Mouse (Mus musculus): ENCODE measurements around the gene Clec4e. TPM values are rescaled to one million over a fixed set of nuclear protein-coding genes. Genes with fewer than 3 reads are reported as not detected.

Gene Clec4e
- polyA plus RNA-seq, 1 experiment from 2014 or later = 1.2 TPM

DNA sequence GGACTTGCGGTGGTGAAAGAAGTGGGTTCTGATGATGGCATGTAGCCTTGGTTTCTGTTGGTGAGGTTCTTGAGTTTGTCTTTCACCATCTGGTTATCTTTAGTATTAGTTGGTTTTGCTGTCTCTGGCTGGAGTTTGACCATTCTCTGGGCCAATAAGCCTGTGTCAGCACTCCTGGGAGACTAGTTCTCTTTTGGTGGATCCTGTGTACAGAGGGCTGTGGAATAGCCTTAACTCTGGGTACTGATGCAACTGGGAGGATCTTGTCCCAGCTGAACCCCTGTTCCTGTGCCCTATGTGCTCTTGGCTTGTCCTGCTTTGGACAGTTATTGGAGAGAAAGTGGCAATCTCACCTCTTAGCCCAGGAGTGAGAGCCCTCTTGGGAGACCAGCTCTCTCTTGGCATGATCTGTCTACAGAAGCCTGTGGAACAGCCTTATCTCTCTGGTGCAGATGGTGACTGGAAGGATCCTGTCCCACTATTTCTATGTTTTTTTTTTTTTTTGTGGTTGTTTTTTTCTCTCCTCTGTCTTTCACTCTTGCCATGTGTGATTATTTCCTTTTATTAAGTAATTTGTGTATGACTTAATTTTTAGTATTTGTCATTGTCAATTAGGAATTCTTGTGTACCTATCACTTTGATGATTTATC is 3.2 kb upstream of the Clec4e start:
- H3K27me3 ChIP-seq (ENCODE audit: insufficient read depth, low read length) = no peaks in the 10 kb centered on the region
- DNase-seq (peak; percentile 51), ATAC-seq (peak; percentile 99)
- H3K4me1 ChIP-seq (ENCODE audit: insufficient read depth) = peaks cover 10% of the 10 kb centered on the region
- WGBS (ENCODE audit: insufficient replicate concordance) = 70% methylated on average over 1 of the region's 1 CpGs
- no peak overlapping the region for H3K4me3 ChIP-seq (ENCODE audit: low read depth, low read length)
- no peak for TF ChIP-seq CTCF (IDR thresholded peaks at IDR 0.05; ENCODE audit: low read depth)
- peak; percentile 97 for TF ChIP-seq EP300 (IDR thresholded peaks at IDR 0.05; ENCODE audit: low read depth)
- peak overlapping the region; percentile 88 for H3K27ac ChIP-seq (ENCODE audit: low read depth)
- peak overlapping the region; percentile 7; the same call in 1 of the 2 replicates for H3K4me2 ChIP-seq (ENCODE audit: low read depth, low read length)
- no peaks in the 10 kb centered on the region for H3K36me3 ChIP-seq (replicated peaks; ENCODE audit: insufficient read depth, low read length)
- no peaks in the 10 kb centered on the region for H3K9me3 ChIP-seq (ENCODE audit: low read length)
- no peak overlapping the region; the same call in 1 of the 2 replicates for H3K9ac ChIP-seq (replicated peaks)

DNA sequence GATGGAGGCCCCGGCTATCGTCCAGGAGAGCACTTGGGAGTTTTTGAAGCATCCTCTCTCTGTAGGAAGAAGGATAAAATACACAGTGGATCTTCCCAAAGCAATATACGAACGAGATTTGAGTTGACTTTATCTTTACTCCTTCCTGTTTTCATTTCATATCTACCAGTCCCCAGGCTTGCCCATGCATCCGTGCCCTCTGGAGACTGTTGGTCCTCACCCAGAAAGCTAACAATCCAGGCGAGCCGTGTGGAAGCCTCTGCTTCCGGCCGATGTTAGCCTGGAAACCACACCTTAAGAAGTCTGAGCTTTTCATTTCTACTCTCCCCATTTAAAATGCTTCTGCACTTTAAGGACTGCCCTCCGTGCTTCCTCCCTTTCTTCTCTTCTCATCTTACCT is 739 bp downstream of the Clec4e start:
- H3K9ac ChIP-seq (replicated peaks) = no peak overlapping the region
- peak overlapping the region; percentile 52; the same call in 1 of the 2 replicates for H3K27ac ChIP-seq (ENCODE audit: low read depth)
- H3K27me3 ChIP-seq (ENCODE audit: insufficient read depth, low read length) = no peaks in the 10 kb centered on the region
- H3K4me1 ChIP-seq (ENCODE audit: insufficient read depth) = peaks cover 4% of the 10 kb centered on the region
- no peaks in the 10 kb centered on the region for H3K9me3 ChIP-seq (ENCODE audit: low read length)
- peak overlapping the region; percentile 33 for H3K4me2 ChIP-seq (ENCODE audit: low read depth, low read length)
- no peak overlapping the region for H3K4me3 ChIP-seq (ENCODE audit: low read depth, low read length)
- ATAC-seq (no peak), DNase-seq (no peak)
- TF ChIP-seq EP300 (IDR thresholded peaks at IDR 0.05; ENCODE audit: low read depth) (peak; percentile 50; the same call in 1 of the 2 replicates), CTCF (IDR thresholded peaks at IDR 0.05; ENCODE audit: low read depth) (no peak)
- H3K36me3 ChIP-seq (replicated peaks; ENCODE audit: insufficient read depth, low read length) = no peaks in the 10 kb centered on the region
- 34% methylated on average over 10 of the region's 10 CpGs for WGBS (ENCODE audit: insufficient replicate concordance)

DNA sequence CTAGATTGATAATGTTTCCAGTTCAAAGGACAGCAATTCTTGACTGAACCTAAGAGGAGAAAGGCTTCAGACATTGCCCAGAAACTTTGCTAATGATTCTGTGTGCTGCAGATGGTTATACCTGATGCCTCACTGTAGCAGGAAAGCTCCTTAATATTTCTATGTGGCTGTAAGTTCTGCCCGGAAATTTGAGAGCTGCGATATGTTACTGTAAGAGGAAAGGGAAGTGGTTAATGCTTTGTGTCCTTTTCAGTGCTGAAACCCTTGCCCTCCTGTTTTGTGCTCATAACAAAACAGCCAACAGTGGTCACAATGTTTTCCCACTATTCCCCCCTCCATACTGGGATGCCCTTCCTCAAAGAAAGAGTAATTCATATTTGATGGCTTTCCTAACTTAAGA is 3.4 kb downstream of the Clec4e start:
- 31% methylated on average over 2 of the region's 2 CpGs for WGBS (ENCODE audit: insufficient replicate concordance)
- TF ChIP-seq EP300 (IDR thresholded peaks at IDR 0.05; ENCODE audit: low read depth) = no peak
- no peak for TF ChIP-seq CTCF (IDR thresholded peaks at IDR 0.05; ENCODE audit: low read depth)

DNA sequence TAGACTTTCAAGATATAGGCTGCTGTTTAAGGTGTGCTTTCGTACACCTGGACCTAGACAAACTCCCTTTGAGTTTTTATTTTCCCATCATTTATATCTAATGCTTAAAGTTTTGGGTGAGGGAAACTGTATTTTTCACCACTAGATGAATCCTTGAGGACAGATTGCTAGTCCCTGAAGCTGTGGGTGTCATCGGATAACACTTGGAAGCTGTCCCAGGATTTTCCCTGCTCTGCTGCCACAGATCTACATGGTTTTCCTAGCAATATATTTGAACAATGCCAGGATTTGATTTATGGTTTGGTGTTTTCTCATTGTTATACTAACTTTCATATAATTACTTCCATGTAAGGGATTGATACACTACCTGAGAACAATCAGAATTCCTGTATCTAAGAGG is 10.2 kb downstream of the Clec4e start:
- Histone ChIP-seq H3K4me3 (ENCODE audit: low read depth, low read length) (no peak overlapping the region), H3K27ac (ENCODE audit: low read depth) (no peak overlapping the region), H3K27me3 (ENCODE audit: insufficient read depth, low read length) (no peaks in the 10 kb centered on the region), H3K4me2 (ENCODE audit: low read depth, low read length) (no peak overlapping the region), H3K4me1 (ENCODE audit: insufficient read depth) (no peaks in the 10 kb centered on the region), H3K36me3 (replicated peaks; ENCODE audit: insufficient read depth, low read length) (no peaks in the 10 kb centered on the region), H3K9me3 (ENCODE audit: low read length) (no peaks in the 10 kb centered on the region), H3K9ac (replicated peaks) (no peak overlapping the region)
- ATAC-seq (no peak), DNase-seq (no peak)
- WGBS (ENCODE audit: insufficient replicate concordance) = 82% methylated on average over 2 of the region's 2 CpGs
- no peak for TF ChIP-seq CTCF (IDR thresholded peaks at IDR 0.05; ENCODE audit: low read depth)
- no peak for TF ChIP-seq EP300 (IDR thresholded peaks at IDR 0.05; ENCODE audit: low read depth)

More for the DNA sequence above, 3.4 kb downstream of the Clec4e start:
- Histone ChIP-seq H3K27ac (ENCODE audit: low read depth) (no peak overlapping the region), H3K27me3 (ENCODE audit: insufficient read depth, low read length) (no peaks in the 10 kb centered on the region), H3K9ac (replicated peaks) (no peak overlapping the region), H3K9me3 (ENCODE audit: low read length) (no peaks in the 10 kb centered on the region), H3K36me3 (replicated peaks; ENCODE audit: insufficient read depth, low read length) (no peaks in the 10 kb centered on the region), H3K4me3 (ENCODE audit: low read depth, low read length) (no peak overlapping the region), H3K4me2 (ENCODE audit: low read depth, low read length) (no peak overlapping the region), H3K4me1 (ENCODE audit: insufficient read depth) (peaks cover 4% of the 10 kb centered on the region)
- DNase-seq (no peak), ATAC-seq (no peak)

DNA sequence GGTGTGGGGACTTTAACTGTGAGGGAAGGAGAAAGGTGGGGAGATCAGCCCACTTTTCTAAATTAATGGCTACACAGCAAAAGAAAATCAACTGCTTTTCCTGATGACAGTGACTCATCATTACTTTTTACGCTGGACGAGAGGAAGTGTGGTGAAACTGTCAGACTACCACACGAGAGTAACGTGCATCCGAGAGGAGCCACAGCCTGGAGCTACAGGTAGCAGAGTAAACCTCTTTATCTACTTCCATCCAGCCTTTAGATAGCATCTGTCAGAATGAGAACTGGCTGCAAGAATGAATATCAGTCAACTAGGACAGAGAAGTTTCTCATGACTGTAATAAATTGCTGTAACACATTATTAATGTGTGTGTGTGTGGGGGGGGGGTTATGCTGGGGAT is 22.7 kb downstream of the Clec4e start:
- WGBS (ENCODE audit: insufficient replicate concordance) = 25% methylated on average over 5 of the region's 5 CpGs
- Histone ChIP-seq H3K27me3 (ENCODE audit: insufficient read depth, low read length) (no peaks in the 10 kb centered on the region), H3K9ac (replicated peaks) (no peak overlapping the region), H3K4me1 (ENCODE audit: insufficient read depth) (no peaks in the 10 kb centered on the region), H3K9me3 (ENCODE audit: low read length) (no peaks in the 10 kb centered on the region), H3K4me2 (ENCODE audit: low read depth, low read length) (no peak overlapping the region), H3K4me3 (ENCODE audit: low read depth, low read length) (no peak overlapping the region), H3K36me3 (replicated peaks; ENCODE audit: insufficient read depth, low read length) (no peaks in the 10 kb centered on the region), H3K27ac (ENCODE audit: low read depth) (no peak overlapping the region)
- ATAC-seq (peak; percentile 52), DNase-seq (no peak)
- TF ChIP-seq EP300 (IDR thresholded peaks at IDR 0.05; ENCODE audit: low read depth) (no peak), CTCF (IDR thresholded peaks at IDR 0.05; ENCODE audit: low read depth) (no peak)

DNA sequence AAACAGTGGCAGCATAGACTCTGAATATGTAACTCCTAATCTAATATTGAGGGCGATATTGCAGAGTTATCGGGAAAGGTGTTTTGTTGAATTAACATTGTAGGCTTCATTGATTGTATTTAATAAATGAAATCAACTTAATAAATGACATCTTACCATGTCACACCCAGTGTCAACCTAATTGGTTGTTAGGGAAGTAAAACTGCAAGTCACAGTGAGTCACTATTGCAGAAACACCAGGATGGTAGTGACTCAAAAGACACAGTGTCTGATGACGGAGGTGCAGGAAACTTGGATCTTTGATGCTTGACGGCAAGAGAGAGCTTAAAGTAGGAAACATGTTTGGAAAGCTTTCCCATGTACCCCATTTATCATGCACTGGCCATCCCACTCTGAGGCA is 23.9 kb downstream of the Clec4e start:
- H3K27ac ChIP-seq (ENCODE audit: low read depth) = no peak overlapping the region
- no peak overlapping the region for H3K4me2 ChIP-seq (ENCODE audit: low read depth, low read length)
- no peaks in the 10 kb centered on the region for H3K36me3 ChIP-seq (replicated peaks; ENCODE audit: insufficient read depth, low read length)
- no peaks in the 10 kb centered on the region for H3K4me1 ChIP-seq (ENCODE audit: insufficient read depth)
- no peak overlapping the region for H3K4me3 ChIP-seq (ENCODE audit: low read depth, low read length)
- no peaks in the 10 kb centered on the region for H3K27me3 ChIP-seq (ENCODE audit: insufficient read depth, low read length)
- ATAC-seq (peak; percentile 80), DNase-seq (no peak)
- WGBS (ENCODE audit: insufficient replicate concordance) = 79% methylated on average over 4 of the region's 4 CpGs
- TF ChIP-seq CTCF (IDR thresholded peaks at IDR 0.05; ENCODE audit: low read depth) = no peak
- peak; percentile 54; the same call in 1 of the 2 replicates for TF ChIP-seq EP300 (IDR thresholded peaks at IDR 0.05; ENCODE audit: low read depth)
- H3K9ac ChIP-seq (replicated peaks) = no peak overlapping the region
- H3K9me3 ChIP-seq (ENCODE audit: low read length) = no peaks in the 10 kb centered on the region
